Mouse (Mus musculus): ENCODE data around the gene Cgnl1. TPM values are rescaled to one million over a fixed set of nuclear protein-coding genes. Genes with fewer than 3 reads are reported as not detected.
"Not testable (repeated sequence)": the region's sequence is repeated elsewhere in the genome, so short reads cannot be mapped to it uniquely, and the experiment has no call there.

Cgnl1 gene
- total and polyA plus RNA-seq, 3 experiments: 9.6 to 99.0 (median 91.4) TPM

DNA sequence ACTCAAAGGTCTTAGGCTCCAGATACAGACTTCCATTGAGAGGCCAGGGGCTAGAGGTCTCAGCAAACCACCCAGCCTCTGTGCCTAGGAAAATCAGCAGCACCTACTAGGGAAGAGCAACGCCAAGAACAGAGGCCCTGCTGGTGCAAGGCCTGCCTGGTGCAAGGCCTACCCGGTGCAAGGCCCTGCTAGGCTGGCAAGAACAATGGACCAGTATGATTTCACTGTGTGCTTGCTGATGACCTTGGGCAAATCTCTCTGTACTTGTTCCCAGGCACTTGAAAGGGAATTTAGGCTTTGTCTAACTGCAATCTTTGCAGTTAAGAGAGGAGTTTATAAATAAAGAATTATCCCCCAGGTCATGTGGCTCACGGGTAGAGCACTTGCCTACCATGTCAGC lies 148.8 kb downstream of the Cgnl1 start:
- peak; percentile 57 for DNase-seq

DNA sequence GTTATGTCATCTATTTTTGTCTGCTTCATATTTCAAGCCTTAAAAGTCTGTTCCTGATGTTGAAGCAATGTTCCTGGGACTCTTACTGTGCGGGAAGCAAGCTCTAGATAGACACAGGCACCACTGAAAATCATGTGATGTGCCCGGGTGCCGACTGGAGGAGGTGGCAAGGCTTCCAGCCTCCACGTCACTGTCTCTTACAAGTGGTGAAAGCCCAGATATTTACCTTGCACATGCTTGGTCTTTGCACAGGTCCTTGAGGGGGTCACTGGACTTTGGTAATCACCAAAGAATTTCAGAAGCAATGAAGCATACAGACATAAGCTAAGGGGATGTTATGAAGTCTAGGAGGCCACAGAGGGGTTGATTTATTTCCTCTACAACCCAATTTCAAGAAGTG lies 149.4 kb downstream of the Cgnl1 start:
- DNase-seq: no peak

DNA sequence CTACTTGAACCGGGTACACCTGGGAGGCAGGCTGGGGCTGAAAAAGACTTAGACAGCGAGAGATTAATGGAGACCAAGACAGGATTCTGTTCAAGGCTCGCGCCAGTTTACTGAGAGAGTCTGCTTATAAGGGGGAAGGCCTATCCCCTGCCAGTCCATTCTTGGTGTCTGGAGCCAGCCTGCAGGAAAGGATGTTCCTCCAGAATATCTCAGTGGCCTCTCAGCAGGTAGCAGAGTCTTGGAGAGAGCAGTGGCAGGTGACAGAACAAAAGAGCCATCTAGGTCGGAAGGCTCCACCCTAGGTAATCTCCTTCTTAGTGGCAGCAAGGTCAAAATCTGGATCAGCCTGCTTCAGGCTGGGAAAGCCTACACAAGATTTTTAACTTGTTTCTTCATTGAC lies 151.3 kb downstream of the Cgnl1 start:
- DNase-seq: not testable (repeated sequence)

DNA sequence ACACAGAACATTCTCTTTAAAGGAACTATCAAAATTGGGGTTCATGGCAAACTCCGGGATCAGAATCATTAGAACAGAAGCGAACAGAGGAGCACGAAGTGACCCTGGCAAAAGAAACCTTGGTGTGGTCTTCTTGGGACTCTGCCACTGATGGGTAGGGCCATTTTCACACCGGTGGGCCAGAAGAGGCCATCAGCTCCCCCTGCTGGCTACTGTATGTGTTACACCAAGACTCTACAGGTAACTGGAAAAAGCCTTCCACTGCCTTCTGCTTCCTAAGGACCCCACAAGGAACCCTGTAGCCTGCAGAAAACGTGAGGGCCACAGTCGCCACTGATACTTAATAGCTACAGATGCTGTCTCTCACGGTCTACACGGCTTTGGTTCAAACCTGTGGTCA lies 154.0 kb downstream of the Cgnl1 start:
- no peak for DNase-seq

DNA sequence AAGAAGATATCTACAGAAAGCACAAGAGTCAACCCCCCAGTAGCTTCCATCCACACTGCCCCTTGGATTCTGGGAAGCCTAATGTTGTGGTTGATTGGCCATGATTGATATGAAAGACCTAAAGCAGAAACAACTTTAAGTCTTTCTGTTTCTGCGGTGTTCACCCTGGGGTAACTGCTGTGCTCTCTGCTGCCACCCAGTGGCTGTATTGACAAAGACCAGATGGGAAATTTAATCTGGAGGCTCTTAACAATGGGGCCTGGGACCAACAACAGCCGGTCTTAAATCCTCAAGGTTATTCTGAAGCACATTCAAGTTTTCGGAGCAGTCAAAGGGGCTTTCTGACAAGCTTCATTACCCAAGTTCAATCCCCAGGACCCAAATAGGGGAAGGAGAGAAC lies 155.2 kb downstream of the Cgnl1 start:
- peak; percentile 78 for DNase-seq

DNA sequence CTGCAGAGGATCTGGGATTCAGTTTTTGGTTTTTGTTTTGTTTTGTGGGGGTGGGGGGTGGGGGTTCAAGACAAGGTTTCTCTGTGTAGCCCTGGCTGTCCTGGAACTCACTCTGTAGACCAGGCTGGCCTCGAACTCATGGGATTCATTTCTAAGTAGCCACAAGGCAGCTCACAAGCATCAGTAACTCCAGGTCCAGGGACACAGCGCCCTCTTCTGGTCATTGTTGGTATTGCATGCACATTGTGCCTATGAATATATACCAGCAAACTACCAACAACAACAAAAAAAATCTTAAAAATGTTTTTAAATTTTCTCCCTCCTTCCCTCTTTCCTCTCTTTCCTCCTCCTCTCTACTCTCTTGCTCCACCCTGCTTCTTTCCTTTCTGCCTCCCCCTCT lies 156.8 kb downstream of the Cgnl1 start:
- DNase-seq: no peak

DNA sequence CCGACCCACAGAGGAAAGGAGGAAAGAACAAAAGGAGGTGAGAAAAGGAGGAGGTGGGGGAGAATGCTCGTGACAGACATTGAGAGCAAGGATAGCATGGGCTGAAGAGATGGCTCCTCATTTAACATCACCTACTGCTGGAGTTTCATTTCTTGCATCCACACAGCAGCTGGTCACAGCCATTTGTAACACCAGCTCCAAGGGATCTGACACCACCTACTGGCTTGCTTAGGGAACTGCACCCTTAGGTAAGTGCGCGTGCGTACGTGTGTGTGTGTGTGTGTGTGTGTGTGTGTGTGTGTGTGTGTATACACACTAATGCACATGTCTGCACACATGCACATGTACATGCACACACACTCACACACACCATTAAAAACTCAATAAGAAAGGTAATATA lies 158.4 kb downstream of the Cgnl1 start:
- no peak for DNase-seq

DNA sequence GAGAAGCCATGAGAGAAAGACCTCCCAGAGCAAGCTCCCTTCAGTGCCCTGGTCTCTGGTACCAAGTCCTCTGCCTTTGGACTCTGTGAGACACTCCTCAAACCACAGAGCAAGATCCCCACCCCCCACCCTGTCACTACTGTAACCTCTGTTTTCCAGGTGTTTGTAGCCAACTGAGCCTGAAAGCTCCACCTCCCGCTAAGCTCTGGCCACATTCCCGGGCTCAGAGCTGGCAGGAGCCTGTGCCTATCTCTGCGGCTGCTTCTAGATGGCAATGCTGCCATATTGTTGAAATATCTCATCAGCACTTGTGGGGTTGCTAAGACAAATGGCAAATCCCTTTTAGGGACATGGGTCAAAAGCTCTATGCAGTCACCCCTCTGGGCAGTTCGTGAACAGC lies 159.5 kb downstream of the Cgnl1 start:
- DNase-seq: no peak

DNA sequence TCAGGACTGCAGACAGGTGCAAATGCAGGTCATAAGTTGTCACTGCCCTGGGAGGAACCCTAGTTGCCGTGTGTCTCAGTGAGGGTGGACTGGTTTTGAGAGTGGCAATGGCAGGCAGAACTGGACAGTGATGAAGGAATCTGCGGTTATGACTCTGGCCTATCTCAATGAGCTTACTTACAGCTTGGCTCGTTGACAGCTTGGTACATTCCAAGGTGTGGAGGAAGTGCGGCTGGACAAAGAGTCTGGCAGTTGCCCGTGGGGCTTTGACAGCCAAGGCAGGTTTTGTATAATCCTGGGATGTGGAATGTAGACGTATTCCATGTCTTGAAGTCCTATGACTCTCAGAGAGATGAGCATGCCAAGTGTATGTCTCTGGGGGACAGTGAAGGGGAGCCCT lies 162.4 kb downstream of the Cgnl1 start:
- no peak for DNase-seq

DNA sequence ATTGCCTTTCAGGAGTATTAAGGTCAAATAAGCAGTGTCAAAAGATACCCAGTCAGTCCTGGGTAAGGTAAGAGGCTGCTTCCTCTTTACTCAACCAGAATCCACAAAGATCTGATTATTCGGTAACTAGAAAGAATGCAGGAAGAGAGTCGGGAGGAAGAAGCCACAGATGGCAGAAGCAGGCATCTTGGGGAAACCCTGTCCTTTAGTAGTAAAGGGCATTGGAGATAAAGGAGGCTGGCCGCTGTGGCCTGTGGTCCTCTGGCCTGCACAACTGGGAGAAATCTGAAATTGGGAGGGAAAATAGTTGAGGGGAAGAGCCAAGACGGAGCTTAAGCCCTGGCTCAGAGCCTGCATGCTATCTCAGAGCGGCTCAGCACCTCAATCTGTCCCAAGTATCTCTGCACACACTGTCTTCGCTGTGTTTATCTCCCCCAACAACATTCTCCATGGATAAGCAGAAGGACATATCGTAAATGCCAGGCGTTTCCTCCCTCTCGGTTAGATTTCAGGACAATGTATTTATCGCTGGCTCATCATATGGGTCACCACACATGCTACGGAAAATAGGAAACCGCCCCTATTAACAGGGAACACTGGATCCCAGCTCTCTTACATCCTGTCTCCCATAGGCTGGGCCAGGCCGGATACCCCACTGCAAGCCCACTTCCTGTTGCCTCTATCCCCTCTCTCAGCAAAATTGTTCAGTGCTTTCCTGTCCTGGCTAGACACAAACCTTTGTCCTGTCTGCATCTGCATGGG lies 164.9 kb downstream of the Cgnl1 start:
- no peak for DNase-seq

DNA sequence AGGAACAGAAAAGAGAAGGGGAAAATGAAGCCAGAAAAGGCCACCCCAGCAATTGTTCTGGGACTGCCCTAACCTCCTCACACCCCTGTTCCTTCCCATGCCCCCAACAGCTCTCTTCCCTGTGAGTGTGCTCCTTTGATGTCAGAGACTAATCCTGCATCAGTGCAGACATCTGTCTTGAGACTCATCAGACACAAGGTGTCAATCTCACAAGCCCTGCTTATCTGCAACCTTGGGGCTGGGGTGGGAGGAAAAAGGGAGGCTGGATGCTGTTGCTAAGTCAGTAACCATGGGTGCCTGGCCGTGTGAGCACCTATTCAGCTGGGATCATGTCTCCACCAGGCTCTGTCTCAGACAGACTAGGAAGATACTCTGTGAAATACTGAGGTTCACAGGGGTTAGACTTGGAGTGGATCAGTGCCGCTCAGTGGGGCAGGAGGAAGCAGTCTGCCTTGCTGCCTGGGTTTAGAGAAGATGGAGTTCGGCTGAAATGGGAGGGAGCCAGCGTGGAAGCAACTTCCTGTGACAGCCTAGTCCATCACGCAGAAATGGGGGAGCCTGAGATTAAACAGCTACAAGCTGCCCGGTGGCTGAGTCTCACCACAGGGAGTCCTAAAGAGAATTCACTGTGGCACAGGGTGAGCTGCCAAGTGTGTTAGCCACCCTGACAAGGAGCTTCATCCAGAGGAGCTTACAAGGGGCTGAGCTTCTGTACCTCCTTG lies 166.3 kb downstream of the Cgnl1 start:
- DNase-seq: no peak

DNA sequence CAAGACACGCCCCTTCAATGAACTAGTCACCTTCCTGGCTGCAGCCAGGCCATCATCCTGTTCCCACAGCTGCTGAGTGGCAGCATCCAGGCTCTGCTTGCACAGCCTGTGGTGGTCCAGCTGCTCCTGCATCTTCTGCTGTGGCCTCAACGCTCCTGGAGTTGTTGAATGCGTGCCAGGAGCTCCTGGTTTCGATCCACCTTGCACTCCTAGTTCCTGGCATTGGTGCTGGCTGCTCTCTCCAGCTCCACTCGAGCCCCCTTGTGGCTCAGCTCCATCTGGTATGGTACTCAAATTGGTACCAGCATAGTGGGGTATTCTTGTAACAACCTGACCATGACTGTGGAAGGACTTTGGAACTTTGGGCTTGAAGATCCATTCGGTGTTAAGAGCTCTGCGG lies 171.5 kb downstream of the Cgnl1 start:
- DNase-seq: no peak

DNA sequence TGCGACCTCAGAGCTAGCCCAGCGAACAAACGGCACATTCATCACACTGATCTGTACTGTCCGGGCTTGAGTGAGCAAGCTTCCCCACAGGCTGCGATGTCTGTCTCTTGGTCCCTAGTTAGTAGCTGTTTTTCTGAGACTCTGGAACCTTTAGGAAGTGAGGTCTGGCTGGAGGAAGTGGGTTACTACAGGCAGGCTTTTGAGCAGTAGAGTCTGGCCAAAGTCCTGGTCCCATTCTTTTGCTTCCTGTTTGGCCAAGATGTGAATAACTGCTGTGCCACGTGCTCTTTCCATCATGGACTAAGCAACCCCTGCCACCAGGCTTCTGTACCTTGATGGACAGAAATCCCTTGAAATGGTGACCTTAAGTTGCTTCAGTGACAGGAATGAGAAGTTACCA lies 174.5 kb downstream of the Cgnl1 start:
- DNase-seq: no peak

DNA sequence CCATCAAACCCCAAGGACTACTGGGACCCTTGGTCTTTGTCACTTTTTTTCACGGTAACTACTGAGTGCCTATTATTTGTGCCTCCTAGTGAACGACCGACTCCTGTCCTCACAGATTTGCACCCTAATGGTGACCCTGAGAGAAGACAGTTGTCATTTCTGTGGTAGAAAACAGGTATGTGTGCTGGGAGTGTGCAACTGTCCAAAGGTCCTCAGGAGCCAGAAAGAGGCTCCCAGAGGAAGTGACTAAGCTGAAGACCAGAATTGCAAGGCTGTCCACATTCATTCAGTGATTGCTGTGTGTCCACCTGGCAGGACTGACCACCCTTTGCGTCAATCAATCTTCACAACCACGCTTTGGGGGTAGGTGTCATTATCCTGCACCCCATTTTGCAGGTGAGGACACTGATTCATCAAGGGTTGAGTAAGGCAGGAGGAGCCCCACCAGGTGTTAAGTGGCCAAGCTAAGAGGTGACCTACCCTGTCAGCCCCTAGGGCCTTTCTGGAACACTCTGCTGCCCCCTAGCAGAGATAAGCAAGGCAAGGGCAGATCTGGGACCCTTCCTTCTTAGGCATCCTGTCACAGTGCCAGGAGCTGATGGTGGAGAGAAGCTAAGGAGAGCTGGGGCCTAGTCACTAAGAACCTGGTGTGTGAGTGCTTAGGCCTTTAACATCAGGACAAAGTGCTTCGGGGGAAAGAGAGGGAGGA lies 178.7 kb downstream of the Cgnl1 start:
- no peak for DNase-seq

DNA sequence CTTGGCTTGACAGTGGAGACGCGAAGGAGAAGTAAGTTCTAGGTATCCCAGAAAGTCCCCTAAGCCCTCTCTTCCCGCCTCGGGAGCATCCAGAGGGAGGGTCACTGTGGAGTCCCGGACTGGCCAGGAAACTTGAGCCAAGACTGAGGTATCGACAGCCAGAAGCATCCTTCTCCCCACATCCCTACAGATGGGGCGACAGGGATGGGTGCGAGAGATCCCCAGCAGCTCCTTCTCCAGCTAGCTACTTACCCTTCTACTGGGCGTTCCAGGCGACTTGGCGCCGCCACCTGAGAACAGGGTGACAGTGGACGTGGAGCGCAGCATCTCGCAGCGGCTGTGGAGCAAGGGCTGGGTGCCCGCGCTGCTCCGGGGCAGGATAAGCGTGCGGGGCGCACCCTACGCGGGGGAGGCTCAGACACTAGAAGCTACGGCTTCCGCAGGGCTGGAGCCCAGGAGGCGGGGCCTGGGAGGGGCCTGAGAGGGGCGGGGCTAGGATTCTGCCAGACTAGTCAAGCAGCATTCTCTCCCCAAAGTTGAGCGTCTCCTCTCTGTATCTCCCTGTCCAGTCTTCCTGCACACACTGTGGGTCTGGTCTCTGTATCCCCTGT lies 179.4 kb downstream of the Cgnl1 start, which contains the start of gene Myzap:
Gene Myzap (minus strand): TSS at position 423 of the 611 bp plus-strand sequence.
- peak; percentile 95 for DNase-seq

DNA sequence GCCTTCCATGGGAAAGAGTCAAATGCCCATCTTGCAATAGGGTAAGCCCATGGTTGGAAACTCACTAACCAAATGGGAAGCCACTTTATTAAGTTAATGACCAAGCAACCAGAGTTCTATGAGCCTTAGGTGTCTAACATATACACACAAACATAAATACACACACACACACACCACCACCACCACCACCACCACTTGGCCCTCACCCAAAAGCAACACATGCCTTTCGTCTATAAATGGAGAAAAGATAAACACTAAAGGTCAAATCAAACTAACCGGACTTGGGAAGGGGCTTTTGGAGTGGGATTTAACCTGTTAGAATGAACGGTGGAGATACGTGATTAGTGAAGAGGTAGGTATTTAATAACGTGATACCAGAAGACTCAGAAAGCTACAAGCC lies 180.3 kb downstream of the Cgnl1 start:
- no peak for DNase-seq

DNA sequence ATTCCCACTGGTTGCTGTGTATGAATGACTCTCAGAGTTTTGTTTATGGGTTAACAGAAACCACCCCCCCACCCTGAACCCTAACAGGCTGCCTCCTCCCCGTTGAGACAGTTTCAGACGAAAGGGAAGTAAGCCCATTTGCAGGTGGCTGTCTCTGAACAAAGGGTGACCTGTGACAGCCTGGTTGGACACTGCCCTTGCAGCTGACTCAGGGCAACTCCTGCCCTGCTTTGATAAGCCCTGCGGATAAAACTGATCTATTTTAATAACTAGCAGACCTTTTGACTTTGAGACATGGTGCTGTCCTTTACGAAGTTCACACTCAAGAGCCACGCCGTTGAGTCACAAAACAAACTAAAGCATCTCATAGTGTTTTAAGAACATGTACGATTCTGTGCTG lies 181.6 kb downstream of the Cgnl1 start:
- no peak for DNase-seq

DNA sequence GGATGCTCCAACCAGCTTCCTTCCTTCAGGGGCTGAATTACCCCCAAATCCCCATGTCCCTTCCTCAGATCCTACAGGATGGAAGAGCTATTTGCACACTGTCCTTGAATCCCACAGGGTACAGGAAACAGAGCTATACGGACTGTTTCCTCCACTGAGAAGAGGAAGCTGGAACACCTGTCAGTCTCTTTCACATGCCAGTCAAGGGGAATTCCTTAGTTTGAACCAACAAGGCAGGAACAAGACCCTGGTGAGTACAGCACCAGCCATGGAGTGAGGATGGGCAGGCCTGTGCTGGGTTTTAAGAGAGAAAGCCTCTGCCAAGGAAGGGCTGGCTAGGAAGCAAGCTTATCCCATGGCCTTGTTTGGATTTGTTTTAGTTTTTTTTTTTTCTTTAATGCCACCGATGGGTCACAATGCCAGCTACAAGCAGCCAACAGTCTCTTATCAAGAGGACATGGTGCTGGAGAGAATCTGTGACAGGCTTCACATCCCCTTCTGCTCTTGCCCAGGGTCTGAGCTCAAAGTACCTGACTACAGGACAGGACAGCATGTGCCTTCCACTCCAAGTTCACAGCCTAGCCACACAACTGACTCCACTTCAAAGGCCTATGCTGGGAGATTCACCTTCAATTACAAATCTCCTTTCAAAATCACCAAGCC lies 182.3 kb downstream of the Cgnl1 start:
- peak; percentile 24 for DNase-seq

DNA sequence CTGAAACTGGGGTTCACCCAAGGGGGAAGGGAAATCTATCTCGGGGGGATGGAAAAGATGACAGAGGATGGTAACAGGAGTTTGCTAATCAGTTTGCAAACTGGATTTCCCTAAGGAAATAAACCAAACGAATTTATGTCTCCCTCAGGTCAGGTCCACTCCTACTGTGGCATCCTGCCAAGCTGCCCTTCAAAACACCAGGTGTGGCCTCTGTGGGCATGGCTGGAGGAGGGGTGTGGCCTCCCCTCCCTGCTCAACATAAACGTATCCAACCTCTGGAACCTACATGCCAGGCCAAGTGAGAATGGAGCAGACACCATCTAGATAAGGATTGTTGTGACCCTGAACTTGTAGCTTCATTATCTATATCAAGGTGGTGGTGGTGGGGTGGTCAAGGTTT lies 185.0 kb downstream of the Cgnl1 start:
- DNase-seq: no peak

DNA sequence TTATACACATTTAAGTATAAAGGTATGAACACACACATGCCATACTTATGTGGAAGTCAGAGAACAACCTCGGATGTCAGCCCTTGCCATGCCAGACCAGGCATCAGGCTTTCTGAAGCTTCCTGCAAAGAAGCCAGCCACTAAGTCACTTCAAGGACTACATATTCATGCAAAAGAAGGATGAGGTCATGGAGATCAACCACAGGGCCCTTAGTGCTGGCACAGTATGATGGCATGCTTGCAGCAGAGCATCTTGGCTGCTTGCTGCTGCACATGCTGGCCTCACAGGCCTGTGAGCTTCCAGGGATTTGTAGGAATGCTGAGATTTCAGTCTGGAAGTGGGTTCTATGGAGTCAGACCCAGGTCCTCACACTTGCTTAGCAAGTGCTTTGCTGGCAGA lies 188.6 kb downstream of the Cgnl1 start:
- peak; percentile 61 for DNase-seq

DNA sequence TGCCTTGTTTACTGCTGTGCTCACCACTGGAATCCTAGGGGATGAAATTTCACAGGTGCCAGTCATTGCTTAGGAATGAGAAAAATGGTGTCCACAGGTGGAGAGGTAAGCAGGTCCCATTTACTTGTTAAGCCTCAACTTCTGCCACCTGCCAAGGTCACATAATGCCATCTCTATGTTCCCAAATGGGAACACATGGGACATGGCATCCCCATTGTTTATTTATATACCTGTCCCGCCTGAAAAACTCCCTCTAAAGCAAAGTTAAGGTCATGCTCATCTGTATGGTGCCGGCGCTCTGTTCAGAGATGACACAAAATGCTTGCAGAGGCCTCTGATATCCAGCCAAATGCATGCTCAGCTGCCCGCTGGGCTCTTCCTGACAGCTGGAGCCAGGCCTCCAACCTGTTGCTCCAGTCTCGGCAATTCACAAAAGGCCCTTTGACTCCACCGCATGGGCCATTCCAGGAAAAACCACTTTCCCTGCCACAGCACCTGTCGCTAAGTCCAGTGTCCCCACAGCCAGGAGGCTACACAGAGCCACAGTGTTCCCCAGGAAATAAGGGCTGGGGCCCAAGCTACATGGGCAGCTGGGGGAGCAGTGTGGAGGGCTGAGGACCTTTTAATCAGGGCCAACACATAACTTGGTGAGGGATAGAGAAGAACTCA lies 192.4 kb downstream of the Cgnl1 start:
- no peak for DNase-seq

All from adrenal gland, adult 2 months (tissue).